Mouse (Mus musculus): ENCODE results near the gene Rab40c. TPM values are rescaled to one million over a fixed set of nuclear protein-coding genes. Genes with fewer than 3 reads are reported as not detected.
A peak's percentile ranks its signal among the peaks of the same experiment; 100 is the strongest.

Rab40c gene
- polyA plus RNA-seq, 1 experiment from 2014 or later: 49.3 TPM

GRCm38 (mm10) chr17:25868601-25869191 lies 50.8 kb downstream of the Rab40c start, which contains the start of gene Mcrip2:
Mcrip2 (minus strand) TSS chr17:25868764.
- no peaks in the 10 kb centered on the region for H3K9me3 ChIP-seq
- H3K4me2 ChIP-seq (replicated peaks): peak within 1 kb of the TSS; percentile 99
- H3K27me3 ChIP-seq (replicated peaks): no peaks in the 10 kb centered on the region
- WGBS: under 1% methylated on average over 24 of the region's 24 CpGs
- no peak within 1 kb of the TSS for H3K27ac ChIP-seq
- H3K4me3 ChIP-seq: peak within 1 kb of the TSS; percentile 84
- peaks cover 15% of the 10 kb centered on the region for H3K4me1 ChIP-seq
- peak within 1 kb of the TSS; percentile 69 for H3K9ac ChIP-seq
- H3K36me3 ChIP-seq: no peaks in the 10 kb centered on the region
- ATAC-seq (ENCODE audit: low FRiP score, low read depth): peak; percentile 87

DNA sequence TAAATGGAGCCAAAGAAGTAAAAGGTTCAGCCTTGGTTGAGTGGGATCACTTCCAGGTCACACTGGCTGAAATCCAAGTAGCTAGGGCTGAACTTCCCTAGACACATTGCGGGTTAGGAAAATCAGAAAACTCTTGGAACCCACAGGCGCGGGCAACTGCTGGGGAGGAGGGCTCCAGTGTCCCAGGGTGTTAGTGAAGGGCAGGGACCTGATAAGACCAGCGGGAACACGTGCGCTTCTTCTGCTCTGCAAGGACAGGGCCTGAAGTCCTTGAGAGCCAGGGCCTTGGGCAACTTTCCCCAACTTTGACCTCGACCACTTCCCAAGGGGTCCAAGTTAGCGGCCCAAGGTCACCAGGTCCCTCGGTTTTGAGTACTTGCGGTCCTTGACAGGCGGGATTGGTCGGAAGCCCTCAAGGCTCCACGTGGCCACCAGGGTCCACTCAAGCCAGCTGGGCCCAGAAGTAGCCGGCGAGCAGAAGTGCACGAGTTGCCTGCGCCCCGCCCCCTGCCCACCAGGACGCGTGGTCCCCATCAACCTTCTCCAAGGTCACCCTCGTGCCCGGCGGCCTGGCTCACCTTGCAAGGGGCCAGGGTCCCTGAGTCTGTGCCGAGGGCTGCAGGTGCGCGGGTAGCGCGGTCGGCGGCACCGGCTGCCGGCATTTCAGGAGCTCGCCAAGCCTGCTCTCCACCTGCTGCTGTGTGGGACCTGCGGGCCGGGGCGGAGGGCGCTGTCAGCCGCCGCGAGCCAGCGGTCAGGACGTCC lies 51.5 kb downstream of the Rab40c start:
- 1% methylated on average over 42 of the region's 42 CpGs for WGBS
- no peaks in the 10 kb centered on the region for H3K9me3 ChIP-seq
- H3K27ac ChIP-seq: no peak overlapping the region
- no peaks in the 10 kb centered on the region for H3K27me3 ChIP-seq (replicated peaks)
- peak overlapping the region; percentile 99 for H3K4me2 ChIP-seq (replicated peaks)
- peak overlapping the region; percentile 69 for H3K9ac ChIP-seq
- peak; percentile 54 for ATAC-seq (ENCODE audit: low FRiP score, low read depth)
- peak overlapping the region; percentile 84 for H3K4me3 ChIP-seq
- H3K4me1 ChIP-seq: peaks cover 15% of the 10 kb centered on the region
- H3K36me3 ChIP-seq: no peaks in the 10 kb centered on the region

- Histone ChIP-seq H3K4me1 (peaks cover 15% of the 10 kb centered on the region), H3K4me2 (replicated peaks) (peak overlapping the region; percentile 99), H3K9ac (no peak overlapping the region), H3K27ac (no peak overlapping the region), H3K36me3 (no peaks in the 10 kb centered on the region), H3K9me3 (no peaks in the 10 kb centered on the region), H3K4me3 (peak overlapping the region; percentile 84; the same call in 1 of the 2 replicates), H3K27me3 (replicated peaks) (no peaks in the 10 kb centered on the region)
- no peak for ATAC-seq (ENCODE audit: low FRiP score, low read depth)
- 12% methylated on average over 7 of the region's 7 CpGs for WGBS
Measured at GRCm38 (mm10) chr17:25867509-25867835, 52.1 kb downstream of the Rab40c start.

GRCm38 (mm10) chr17:25866172-25866571 lies 53.4 kb downstream of the Rab40c start:
- Histone ChIP-seq H3K27me3 (replicated peaks) (no peaks in the 10 kb centered on the region), H3K9me3 (no peaks in the 10 kb centered on the region), H3K4me3 (no peak overlapping the region), H3K27ac (no peak overlapping the region), H3K4me2 (replicated peaks) (no peak overlapping the region), H3K36me3 (no peaks in the 10 kb centered on the region), H3K4me1 (peaks cover 26% of the 10 kb centered on the region), H3K9ac (no peak overlapping the region)
- 87% methylated on average over 3 of the region's 3 CpGs for WGBS
- ATAC-seq (ENCODE audit: low FRiP score, low read depth): no peak

DNA sequence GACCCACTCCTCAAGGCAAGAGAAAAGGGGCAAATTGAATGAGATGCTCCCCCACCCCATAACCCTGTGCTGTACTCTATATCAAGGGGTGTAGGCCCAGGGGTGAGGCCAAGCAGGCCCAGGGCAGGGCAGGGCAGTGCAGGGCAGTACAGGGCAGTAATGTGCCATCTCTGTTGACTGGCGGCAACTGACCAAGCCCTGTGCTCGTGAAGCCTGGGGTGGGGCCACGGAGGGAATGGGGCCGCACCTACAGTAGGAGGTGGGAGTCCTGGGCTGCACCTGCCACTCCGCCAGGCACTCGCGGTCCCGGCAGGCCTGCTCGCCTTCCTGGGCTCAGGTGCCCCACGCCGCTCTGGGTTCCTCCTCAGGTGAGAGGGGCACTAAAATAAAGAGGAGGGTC lies 54.2 kb downstream of the Rab40c start:
- no peaks in the 10 kb centered on the region for H3K9me3 ChIP-seq
- WGBS: 90% methylated on average over 11 of the region's 11 CpGs
- H3K27ac ChIP-seq: no peak overlapping the region
- no peak overlapping the region for H3K9ac ChIP-seq
- no peak overlapping the region for H3K4me2 ChIP-seq (replicated peaks)
- no peaks in the 10 kb centered on the region for H3K27me3 ChIP-seq (replicated peaks)
- H3K4me3 ChIP-seq: no peak overlapping the region
- no peaks in the 10 kb centered on the region for H3K36me3 ChIP-seq
- H3K4me1 ChIP-seq: peaks cover 35% of the 10 kb centered on the region
- ATAC-seq (ENCODE audit: low FRiP score, low read depth): no peak

DNA sequence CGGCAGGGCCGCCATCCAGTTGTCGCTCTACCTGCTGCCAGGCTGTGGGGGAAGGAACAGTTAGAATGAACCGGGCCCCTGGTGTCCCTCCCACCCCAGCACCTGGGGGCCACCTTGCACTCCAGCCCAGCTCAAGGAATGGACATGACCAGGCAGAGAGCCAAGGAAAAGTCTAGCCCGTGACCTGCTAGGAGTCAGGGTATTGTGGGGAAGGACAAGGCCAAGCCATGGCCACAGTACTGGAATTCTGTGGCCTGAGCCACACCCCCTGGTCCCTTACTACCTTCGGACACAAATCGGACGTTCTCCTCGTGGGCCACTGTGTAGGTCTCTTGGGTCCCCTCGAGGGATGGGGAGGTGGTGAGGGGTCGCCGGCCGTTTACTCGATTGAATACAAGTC lies 55.2 kb downstream of the Rab40c start:
- WGBS: 95% methylated on average over 14 of the region's 14 CpGs
- Histone ChIP-seq H3K27ac (no peak overlapping the region), H3K4me3 (no peak overlapping the region), H3K9ac (no peak overlapping the region), H3K9me3 (no peaks in the 10 kb centered on the region), H3K4me2 (replicated peaks) (no peak overlapping the region), H3K27me3 (replicated peaks) (no peaks in the 10 kb centered on the region), H3K36me3 (no peaks in the 10 kb centered on the region), H3K4me1 (peaks cover 44% of the 10 kb centered on the region)
- no peak for ATAC-seq (ENCODE audit: low FRiP score, low read depth)

DNA sequence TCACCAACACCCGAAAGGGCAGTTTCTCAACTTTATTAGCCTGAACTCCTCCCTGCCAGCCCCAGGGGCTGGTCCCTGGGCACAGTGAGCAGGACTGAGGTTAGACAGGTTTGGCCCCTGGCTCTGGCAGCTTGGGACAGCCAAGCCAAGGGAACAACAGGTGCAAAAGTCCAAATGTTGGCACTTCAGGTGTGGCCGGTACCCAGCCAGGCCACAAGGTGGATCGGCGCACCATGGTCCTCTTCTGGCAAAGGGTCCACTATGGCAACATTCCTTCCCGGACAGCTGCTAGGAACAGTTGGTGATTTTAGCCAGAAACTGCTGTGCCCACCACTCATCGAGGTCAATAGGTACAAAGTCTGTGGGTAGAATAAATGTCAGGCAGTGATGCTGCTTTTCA lies 55.8 kb downstream of the Rab40c start:
- Histone ChIP-seq H3K4me3 (no peak overlapping the region), H3K27ac (no peak overlapping the region), H3K9me3 (no peaks in the 10 kb centered on the region), H3K36me3 (no peaks in the 10 kb centered on the region), H3K4me2 (replicated peaks) (no peak overlapping the region), H3K9ac (no peak overlapping the region), H3K4me1 (peaks cover 39% of the 10 kb centered on the region), H3K27me3 (replicated peaks) (no peaks in the 10 kb centered on the region)
- WGBS: 91% methylated on average over 6 of the region's 6 CpGs
- no peak for ATAC-seq (ENCODE audit: low FRiP score, low read depth)

DNA sequence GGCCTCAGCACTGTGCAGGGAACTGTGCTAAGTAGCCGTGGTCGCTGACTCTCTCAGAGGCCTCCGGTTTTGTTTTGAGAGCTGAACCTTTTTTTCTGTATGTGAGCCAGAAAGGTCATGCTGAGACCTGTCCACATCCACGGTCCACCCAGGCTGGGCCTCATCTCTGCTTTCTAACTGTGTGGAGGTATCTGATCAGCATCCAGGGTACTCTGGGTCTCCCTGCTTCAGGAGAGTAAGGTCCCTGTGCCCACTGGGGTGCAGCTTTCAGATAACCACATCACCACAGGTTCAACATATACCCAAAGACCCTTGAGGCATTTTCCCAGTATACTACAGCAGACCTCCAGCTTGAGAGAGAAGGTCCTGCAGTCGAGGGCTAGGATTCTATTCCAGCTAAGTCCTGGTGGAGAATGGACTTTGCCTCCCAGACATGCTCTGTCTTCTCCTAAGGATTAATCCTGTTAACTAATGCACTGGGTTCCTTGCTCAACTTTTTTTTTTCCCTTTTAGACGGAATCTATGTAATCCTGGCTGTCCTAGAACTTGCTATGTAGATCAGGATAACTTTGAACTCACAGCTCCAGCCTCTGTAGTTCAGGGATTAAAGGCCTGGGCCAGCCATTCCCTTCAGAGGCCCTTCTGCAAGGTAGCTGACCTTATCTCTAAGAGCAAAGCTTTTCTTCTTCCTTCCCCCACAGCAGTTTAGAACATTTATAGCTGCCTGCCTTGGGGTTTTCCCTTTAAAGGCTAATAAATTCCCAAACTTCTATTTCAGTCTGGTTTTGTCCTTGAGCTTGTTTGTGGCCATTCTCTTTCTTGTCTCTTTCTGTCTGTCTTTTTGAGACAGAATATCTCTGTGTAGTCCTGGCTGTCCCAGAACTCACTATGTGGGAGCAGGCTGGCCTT lies 57.6 kb downstream of the Rab40c start:
- 13% methylated on average over 6 of the region's 6 CpGs for WGBS
- Histone ChIP-seq H3K27ac (peak overlapping the region; percentile 50; the same call in 1 of the 2 replicates), H3K9me3 (no peaks in the 10 kb centered on the region), H3K36me3 (no peaks in the 10 kb centered on the region), H3K9ac (peak overlapping the region; percentile 87), H3K4me2 (replicated peaks) (peak overlapping the region; percentile 86), H3K4me1 (peaks cover 29% of the 10 kb centered on the region), H3K27me3 (replicated peaks) (no peaks in the 10 kb centered on the region), H3K4me3 (peak overlapping the region; percentile 58)
- peak; percentile 32; the same call in 1 of the 2 replicates for ATAC-seq (ENCODE audit: low FRiP score, low read depth)

GRCm38 (mm10) chr17:25860832-25861703 lies 58.5 kb downstream of the Rab40c start, which contains the start of gene Wdr90:
Wdr90 (minus strand) TSS chr17:25861501.
- peak within 1 kb of the TSS; percentile 50; the same call in 1 of the 2 replicates for H3K27ac ChIP-seq
- no peaks in the 10 kb centered on the region for H3K36me3 ChIP-seq
- peak within 1 kb of the TSS; percentile 87 for H3K9ac ChIP-seq
- H3K4me1 ChIP-seq: peaks cover 29% of the 10 kb centered on the region
- peak; percentile 95 for ATAC-seq (ENCODE audit: low FRiP score, low read depth)
- H3K4me2 ChIP-seq (replicated peaks): peak within 1 kb of the TSS; percentile 86
- WGBS: 3% methylated on average over 65 of the region's 65 CpGs
- H3K27me3 ChIP-seq (replicated peaks): no peaks in the 10 kb centered on the region
- no peaks in the 10 kb centered on the region for H3K9me3 ChIP-seq
- peak within 1 kb of the TSS; percentile 58 for H3K4me3 ChIP-seq

GRCm38 (mm10) chr17:25860229-25860628 lies 59.3 kb downstream of the Rab40c start:
- no peaks in the 10 kb centered on the region for H3K9me3 ChIP-seq
- 0 out of 2 replicates have a peak overlapping the region, but pooled peaks have one; percentile 58 for H3K4me3 ChIP-seq
- H3K36me3 ChIP-seq: peaks cover 3% of the 10 kb centered on the region; the same call in 1 of the 2 replicates
- H3K4me2 ChIP-seq (replicated peaks): peak overlapping the region; percentile 86
- whole genome bisulfite sequencing: 95% methylated on average over 6 of the region's 6 CpGs
- H3K4me1 ChIP-seq: peaks cover 29% of the 10 kb centered on the region
- no peak for ATAC-seq (ENCODE audit: low FRiP score, low read depth)
- H3K9ac ChIP-seq: peak overlapping the region; percentile 87
- no peaks in the 10 kb centered on the region for H3K27me3 ChIP-seq (replicated peaks)
- no peak overlapping the region for H3K27ac ChIP-seq

- peak within 1 kb of the TSS; percentile 92 for H3K4me3 ChIP-seq
- H3K4me2 ChIP-seq (replicated peaks): peak within 1 kb of the TSS; percentile 88
- H3K27ac ChIP-seq: no peak within 1 kb of the TSS
- peaks cover 55% of the 10 kb centered on the region for H3K36me3 ChIP-seq
- peaks cover 10% of the 10 kb centered on the region for H3K4me1 ChIP-seq
- H3K27me3 ChIP-seq (replicated peaks): no peaks in the 10 kb centered on the region
- peak within 1 kb of the TSS; percentile 83 for H3K9ac ChIP-seq
- no peaks in the 10 kb centered on the region for H3K9me3 ChIP-seq
- ATAC-seq (ENCODE audit: low FRiP score, low read depth): peak; percentile 90
- WGBS: under 1% methylated on average over 21 of the region's 21 CpGs
Measured at GRCm38 (mm10) chr17:25844396-25844901, 75.1 kb downstream of the Rab40c start, which contains the start of gene Rhot2. Rhot2 (minus strand) TSS chr17:25844851.

All from neural tube, embryonic 12.5 days (tissue).